Mouse (Mus musculus): ENCODE results near the gene Stx5a. TPM values are rescaled to one million over a fixed set of nuclear protein-coding genes. Genes with fewer than 3 reads are reported as not detected.

Gene Stx5a
- total RNA-seq (2023), result 237 to 245 TPM (median 241 TPM) in 4 replicates

GRCm38 (mm10) chr19:8741243-8741869 is at the start of gene Stx5a:
Gene Stx5a, plus strand, starts transcription at chr19:8741413.

GRCm38 (mm10) chr19:8722907-8723573 is 18.2 kb upstream of the Stx5a start, which contains the start of gene Slc3a2:
Gene Slc3a2, minus strand, starts transcription at chr19:8723369.

GRCm38 (mm10) chr19:8735389-8736159 is 5.6 kb upstream of the Stx5a start, which contains the start of gene Wdr74:
Gene Wdr74, plus strand, starts transcription at chr19:8735827.

GRCm38 (mm10) chr19:8740603-8741002 is 610 bp upstream of the Stx5a start, which contains the start of gene 1700092M07Rik:
Gene 1700092M07Rik, plus strand, starts transcription at chr19:8740718.

GRCm38 (mm10) chr19:8756635-8757387 is 15.6 kb downstream of the Stx5a start, which contains the start of gene Nxf1:
Gene Nxf1, plus strand, starts transcription at chr19:8757073.

GRCm38 (mm10) chr19:8770567-8771270 is 29.5 kb downstream of the Stx5a start, which contains the start of gene Tmem223:
Gene Tmem223, plus strand, starts transcription at chr19:8770996.

GRCm38 (mm10) chr19:8774086-8774835 is 33.0 kb downstream of the Stx5a start, which contains the start of gene Tmem179b:
Gene Tmem179b, minus strand, starts transcription at chr19:8774467.

GRCm38 (mm10) chr19:8786008-8786781 is 45.0 kb downstream of the Stx5a start, which contains the start of gene Taf6l:
Gene Taf6l, minus strand, starts transcription at chr19:8786417.

GRCm38 (mm10) chr19:8798264-8798946 is 57.2 kb downstream of the Stx5a start, which contains the start of gene Polr2g:
Gene Polr2g, minus strand, starts transcription at chr19:8798577.

GRCm38 (mm10) chr19:8802130-8802821 is 61.1 kb downstream of the Stx5a start, which contains the start of gene Zbtb3:
Gene Zbtb3, plus strand, starts transcription at chr19:8802555.

Other genes starting within 250 kb of the Stx5a start
- not detected in 4 replicates for gene Slc22a8, start 150.2 kb upstream of the Stx5a start, total RNA-seq (2023)
- not detected in 4 replicates for gene Slc22a6, start 123.4 kb upstream of the Stx5a start, total RNA-seq (2023)
- not detected in 4 replicates for gene Chrm1, start 77.6 kb upstream of the Stx5a start, total RNA-seq (2023)
- gene Slc3a2, start 18.0 kb upstream of the Stx5a start, total RNA-seq (2023), result 230 to 247 TPM (median 235 TPM) in 4 replicates
- gene Wdr74, start 5.6 kb upstream of the Stx5a start, total RNA-seq (2023), result 62.8 to 83.7 TPM (median 79.5 TPM) in 4 replicates
- gene 1700092M07Rik, start 695 bp upstream of the Stx5a start, total RNA-seq (2023), result 3.0 to 7.4 TPM (median 4.7 TPM) in 4 replicates
- gene Nxf1, start 15.7 kb downstream of the Stx5a start, total RNA-seq (2023), result 377 to 393 TPM (median 389 TPM) in 4 replicates
- gene Tmem223, start 29.6 kb downstream of the Stx5a start, total RNA-seq (2023), result 26.2 to 31.3 TPM (median 28.9 TPM) in 4 replicates
- gene Tmem179b, start 33.1 kb downstream of the Stx5a start, total RNA-seq (2023), result 63.6 to 73.3 TPM (median 71.5 TPM) in 4 replicates
- 20.5 to 27.0 TPM (median 24.5 TPM) in 4 replicates for gene Taf6l, start 45.0 kb downstream of the Stx5a start, total RNA-seq (2023)
- 58.1 to 65.7 TPM (median 60.7 TPM) in 4 replicates for gene Polr2g, start 57.2 kb downstream of the Stx5a start, total RNA-seq (2023)
- gene Zbtb3, start 61.1 kb downstream of the Stx5a start, total RNA-seq (2023), result 1.3 to 2.0 TPM (median 1.6 TPM) in 4 replicates
- 28.9 to 33.7 TPM (median 30.1 TPM) in 4 replicates for gene Ttc9c, start 77.9 kb downstream of the Stx5a start, total RNA-seq (2023)
- gene Hnrnpul2, start 78.6 kb downstream of the Stx5a start, total RNA-seq (2023), result 104 to 114 TPM (median 109 TPM) in 4 replicates
- 6.4 to 30.3 TPM (median 16.5 TPM) in 4 replicates for gene AC129217.1, start 88.4 kb downstream of the Stx5a start, total RNA-seq (2023)
- 45.4 to 52.9 TPM (median 48.9 TPM) in 4 replicates for gene Bscl2, start 96.1 kb downstream of the Stx5a start, total RNA-seq (2023)
- not detected in 4 replicates for gene Gng3, start 97.8 kb downstream of the Stx5a start, total RNA-seq (2023)
- gene Lrrn4cl, start 109.4 kb downstream of the Stx5a start, total RNA-seq (2023), result 0.32 to 0.75 TPM (median 0.51 TPM) in 4 replicates
- gene Ubxn1, start 130.1 kb downstream of the Stx5a start, total RNA-seq (2023), result 133 to 143 TPM (median 140 TPM) in 4 replicates
- gene Uqcc3, start 139.5 kb downstream of the Stx5a start, total RNA-seq (2023), result 20.6 to 24.9 TPM (median 22.3 TPM) in 4 replicates
- gene Lbhd1, start 142.3 kb downstream of the Stx5a start, total RNA-seq (2023), result 5.1 to 16.0 TPM (median 14.2 TPM) in 4 replicates
- gene Gm49403, start 142.5 kb downstream of the Stx5a start, total RNA-seq (2023), result not detected in 4 replicates
- 32.7 to 40.6 TPM (median 37.3 TPM) in 4 replicates for gene 1810009A15Rik, start 147.4 kb downstream of the Stx5a start, total RNA-seq (2023)
- 4.7 to 5.0 TPM in 2 of 4 replicates, not detected in the others for gene Gm49416, start 147.5 kb downstream of the Stx5a start, total RNA-seq (2023)
- gene Ints5, start 151.6 kb downstream of the Stx5a start, total RNA-seq (2023), result 17.6 to 20.4 TPM (median 19.8 TPM) in 4 replicates
- 148 to 156 TPM (median 152 TPM) in 4 replicates for gene Ganab, start 156.7 kb downstream of the Stx5a start, total RNA-seq (2023)
- gene B3gat3, start 179.0 kb downstream of the Stx5a start, total RNA-seq (2023), result 62.7 to 65.2 TPM (median 64.4 TPM) in 4 replicates
- 4.1 to 5.4 TPM (median 5.0 TPM) in 4 replicates for gene Rom1, start 187.9 kb downstream of the Stx5a start, total RNA-seq (2023)
- gene Eml3, start 188.1 kb downstream of the Stx5a start, total RNA-seq (2023), result 90.1 to 96.3 TPM (median 93.0 TPM) in 4 replicates
- 193 to 211 TPM (median 196 TPM) in 4 replicates for gene Mta2, start 200.5 kb downstream of the Stx5a start, total RNA-seq (2023)
- gene Tut1, start 212.4 kb downstream of the Stx5a start, total RNA-seq (2023), result 44.1 to 51.1 TPM (median 47.8 TPM) in 4 replicates
- 481 to 522 TPM (median 501 TPM) in 4 replicates for gene Eef1g, start 225.6 kb downstream of the Stx5a start, total RNA-seq (2023)
- gene Ahnak, start 247.9 kb downstream of the Stx5a start, total RNA-seq (2023), result 135 to 153 TPM (median 149 TPM) in 4 replicates